Mouse (Mus musculus) testis, adult 2 months (tissue): Measurements from ENCODE around the gene Copg2. TPM values are rescaled to one million over a fixed set of nuclear protein-coding genes. Genes with fewer than 3 reads are reported as not detected.

Experiments used
- H3K27ac ChIP-seq: fragments of 200-500 bp; 2 replicates; pipeline ENCODE4 v1.5.1; 2012; ENCODE audit warnings: low read depth, low read length; ENCODE audit not compliant: control insufficient read depth, insufficient read depth
- H3K27me3 ChIP-seq: fragments of 200-500 bp; 2 replicates; pipeline ENCODE4 v1.6.1; 2012; ENCODE audit warnings: mild to moderate bottlenecking, low read length, moderate library complexity; ENCODE audit not compliant: control insufficient read depth, insufficient read depth
- H3K36me3 ChIP-seq: fragments of 200-500 bp; 2 replicates; pipeline ENCODE4 v1.6.1; 2012; ENCODE audit warnings: mild to moderate bottlenecking, low read length; ENCODE audit not compliant: control insufficient read depth, insufficient read depth
- H3K4me1 ChIP-seq: fragments of 200-500 bp; 2 replicates; pipeline ENCODE4 v1.6.1; 2012; ENCODE audit warnings: low read length; ENCODE audit not compliant: control insufficient read depth, insufficient read depth
- H3K4me3 ChIP-seq: fragments of 200-500 bp; 2 replicates; pipeline ENCODE4 v1.5.1; 2012; ENCODE audit warnings: low read depth, mild to moderate bottlenecking, low read length, moderate library complexity, mixed read lengths; ENCODE audit not compliant: control insufficient read depth
- CTCF ChIP-seq: fragments of 200-500 bp; IDR thresholded peaks from 2 replicates; pipeline ENCODE4 v1.5.1; 2012; ENCODE audit warnings: low read depth, mild to moderate bottlenecking, inconsistent platforms, low read length, moderate library complexity; ENCODE audit not compliant: control insufficient read depth, insufficient read depth, insufficient replicate concordance
- POLR2A ChIP-seq: fragments of 200-500 bp; IDR thresholded peaks from 2 replicates; pipeline ENCODE4 v1.6.1; 2012; ENCODE audit warnings: low read depth, mild to moderate bottlenecking, inconsistent platforms, low read length, moderate library complexity; ENCODE audit not compliant: control insufficient read depth
- polyA plus RNA-seq: library from polyadenylated mRNA; depleted of rRNA; stranded (reverse); fragments of >200 nt; gene quantifications from 2 replicates; pipeline ENCODE4 v1.2.3, GENCODE M21; 2012

The Copg2 gene
- polyA plus RNA-seq, 1 experiment, result 24.8 TPM

DNA sequence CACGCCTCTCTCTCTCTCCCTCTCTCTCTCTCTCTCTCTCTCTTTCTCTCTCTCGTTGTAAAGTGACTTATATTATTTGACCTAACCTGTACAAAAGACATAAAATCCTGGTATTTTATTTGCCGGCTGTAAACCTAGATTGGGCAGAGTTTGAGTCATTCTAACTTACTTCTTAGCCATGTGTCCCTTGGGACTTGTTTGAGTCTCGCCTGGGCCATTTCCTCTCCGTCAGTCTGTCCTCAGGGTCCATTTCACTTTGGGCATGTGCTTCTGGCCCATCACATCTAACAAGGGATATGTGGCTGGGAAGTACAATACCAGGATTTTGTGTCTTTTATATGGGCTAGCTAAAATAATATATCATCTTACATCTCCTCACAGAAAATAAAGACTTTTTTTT is 8.3 kb upstream of the Copg2 start:
- H3K4me1 ChIP-seq, result no peaks in the 10 kb centered on the region
- peak overlapping the region; percentile 60 for H3K4me3 ChIP-seq
- H3K36me3 ChIP-seq, result no peaks in the 10 kb centered on the region

DNA sequence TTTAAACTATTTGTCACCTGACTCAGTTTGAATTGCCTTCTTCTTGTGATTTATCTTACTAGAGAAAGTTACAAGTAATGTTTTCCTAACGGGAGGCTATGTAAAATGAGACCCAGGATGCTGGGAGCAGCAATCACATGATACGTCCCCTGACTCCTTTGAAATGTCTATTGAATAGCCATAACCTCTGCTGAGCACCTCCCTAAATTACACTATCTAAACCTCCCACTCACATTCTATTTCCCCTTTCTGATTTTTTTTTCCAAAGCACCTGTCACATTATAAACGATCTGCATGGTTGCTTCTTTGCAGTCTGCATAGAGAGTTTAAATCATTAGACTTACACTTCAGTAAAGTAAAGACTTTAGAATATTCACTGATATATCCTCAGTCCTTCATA is 7.4 kb upstream of the Copg2 start:
- TF ChIP-seq CTCF (no peak), POLR2A (no peak)
- Histone ChIP-seq H3K36me3 (no peaks in the 10 kb centered on the region), H3K4me1 (no peaks in the 10 kb centered on the region), H3K4me3 (no peak overlapping the region), H3K27ac (no peak overlapping the region), H3K27me3 (no peaks in the 10 kb centered on the region)

More for the DNA sequence above, 8.3 kb upstream of the Copg2 start:
- TF ChIP-seq CTCF (no peak), POLR2A (no peak)
- no peak overlapping the region for H3K27ac ChIP-seq
- no peaks in the 10 kb centered on the region for H3K27me3 ChIP-seq

DNA sequence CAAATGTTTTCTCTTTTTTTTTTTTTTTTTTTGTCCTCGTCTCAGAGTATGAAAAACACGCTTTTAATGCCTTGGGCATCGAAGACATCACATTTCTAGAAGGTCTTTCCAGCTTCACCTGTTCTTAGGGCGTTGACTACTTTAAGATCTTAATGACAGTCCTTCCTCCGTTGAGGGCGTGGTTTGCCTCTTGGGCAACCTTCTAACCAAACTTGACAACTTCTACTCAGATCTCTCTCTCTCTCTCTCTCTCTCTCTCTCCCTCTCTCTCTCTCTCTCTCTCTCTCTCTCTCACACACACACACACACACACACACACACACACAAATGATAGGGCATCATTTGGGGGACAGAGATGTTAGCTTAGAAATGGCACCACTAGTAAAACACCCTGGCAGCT is 926 bp upstream of the Copg2 start:
- H3K4me3 ChIP-seq, result no peak overlapping the region
- no peaks in the 10 kb centered on the region for H3K27me3 ChIP-seq
- H3K27ac ChIP-seq, result no peak overlapping the region
- no peak for TF ChIP-seq POLR2A
- no peaks in the 10 kb centered on the region for H3K36me3 ChIP-seq
- H3K4me1 ChIP-seq, result peaks cover 5% of the 10 kb centered on the region

DNA sequence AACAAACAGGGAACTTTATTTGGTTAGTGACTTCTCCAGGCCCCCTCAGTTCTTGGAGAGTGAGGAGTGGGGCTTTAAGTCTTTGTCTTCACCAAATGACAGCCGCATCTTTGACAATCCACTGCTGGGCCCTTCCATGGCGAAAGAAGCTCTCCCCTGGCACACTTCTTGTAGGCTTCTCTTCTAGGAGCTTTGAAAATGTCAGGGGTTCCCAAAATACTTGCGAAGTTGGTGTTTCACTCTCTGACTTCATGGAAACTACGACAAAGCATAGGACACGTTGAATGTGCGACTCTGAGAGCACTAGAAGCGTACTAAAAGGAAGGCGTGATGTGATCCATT is 363 bp upstream of the Copg2 start:
- TF ChIP-seq CTCF (no peak), POLR2A (no peak)
- Histone ChIP-seq H3K4me3 (peak overlapping the region; percentile 94), H3K36me3 (no peaks in the 10 kb centered on the region), H3K27ac (peak overlapping the region; percentile 19; the same call in 1 of the 2 replicates), H3K4me1 (peaks cover 5% of the 10 kb centered on the region), H3K27me3 (no peaks in the 10 kb centered on the region)

DNA sequence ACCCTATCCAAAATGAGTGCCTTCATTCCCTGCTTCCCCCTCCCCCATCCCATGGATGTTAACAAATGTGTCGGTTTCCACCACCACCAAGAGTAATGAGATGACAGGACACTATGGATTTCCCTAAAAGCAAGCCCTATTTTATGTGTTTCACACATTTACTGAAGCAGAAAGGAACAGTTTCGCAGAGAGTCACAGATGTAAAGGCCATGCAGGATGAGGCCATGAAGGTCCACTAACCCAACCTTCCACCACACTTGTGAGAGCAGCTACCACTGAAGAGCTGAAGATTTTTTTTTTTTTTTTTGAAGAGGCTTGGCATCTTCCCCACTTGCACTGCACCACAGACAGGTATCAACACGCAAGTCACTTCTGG is 787 bp downstream of the Copg2 start:
- Histone ChIP-seq H3K27me3 (no peaks in the 10 kb centered on the region), H3K27ac (peak overlapping the region; percentile 84), H3K4me1 (peaks cover 5% of the 10 kb centered on the region), H3K4me3 (peak overlapping the region; percentile 94), H3K36me3 (no peaks in the 10 kb centered on the region; the same call in 1 of the 2 replicates)
- no peak for TF ChIP-seq CTCF
- no peak for TF ChIP-seq POLR2A

DNA sequence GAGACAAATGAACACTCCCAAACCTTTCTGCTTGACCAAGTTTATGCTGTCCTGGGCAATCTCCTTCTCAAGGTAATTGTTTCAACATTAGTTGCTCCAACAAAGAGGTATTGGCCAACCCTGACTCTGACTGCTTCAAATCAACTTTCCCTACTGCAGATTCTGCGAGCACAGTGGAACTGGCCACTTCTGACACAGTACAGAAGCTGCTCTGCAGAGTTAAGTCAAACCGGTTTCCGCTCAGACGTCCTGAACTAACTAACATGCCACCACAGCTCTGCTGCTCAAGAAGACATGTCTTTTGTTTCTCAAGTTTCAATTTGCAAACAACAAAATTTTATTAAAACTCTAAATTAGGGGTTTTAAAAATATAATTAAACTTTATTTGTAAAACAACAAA is 3.5 kb downstream of the Copg2 start:
- Histone ChIP-seq H3K36me3 (no peaks in the 10 kb centered on the region; the same call in 1 of the 2 replicates), H3K27me3 (no peaks in the 10 kb centered on the region), H3K4me1 (peaks cover 5% of the 10 kb centered on the region), H3K27ac (no peak overlapping the region), H3K4me3 (no peak overlapping the region)
- TF ChIP-seq CTCF (no peak), POLR2A (no peak)

DNA sequence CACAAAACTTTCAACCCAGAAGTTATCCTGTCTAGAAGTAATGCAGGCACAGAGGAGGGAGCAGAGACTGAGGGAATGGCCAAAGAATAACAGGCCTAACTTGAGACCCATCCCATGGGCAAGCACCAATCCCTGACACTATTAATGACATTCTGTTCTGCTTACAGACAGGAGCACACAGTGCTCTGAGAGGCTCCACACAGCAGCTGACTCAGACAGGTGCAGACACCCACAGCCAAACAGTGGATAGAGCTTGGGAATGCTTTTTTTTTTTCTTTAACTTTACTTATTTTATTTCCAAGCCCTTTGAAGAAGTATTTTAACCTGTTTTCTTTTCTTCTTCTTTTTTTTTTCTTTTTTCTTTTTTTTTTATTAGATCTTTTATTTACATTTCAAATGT is 4.8 kb downstream of the Copg2 start:
- no peaks in the 10 kb centered on the region; the same call in 1 of the 2 replicates for H3K36me3 ChIP-seq

DNA sequence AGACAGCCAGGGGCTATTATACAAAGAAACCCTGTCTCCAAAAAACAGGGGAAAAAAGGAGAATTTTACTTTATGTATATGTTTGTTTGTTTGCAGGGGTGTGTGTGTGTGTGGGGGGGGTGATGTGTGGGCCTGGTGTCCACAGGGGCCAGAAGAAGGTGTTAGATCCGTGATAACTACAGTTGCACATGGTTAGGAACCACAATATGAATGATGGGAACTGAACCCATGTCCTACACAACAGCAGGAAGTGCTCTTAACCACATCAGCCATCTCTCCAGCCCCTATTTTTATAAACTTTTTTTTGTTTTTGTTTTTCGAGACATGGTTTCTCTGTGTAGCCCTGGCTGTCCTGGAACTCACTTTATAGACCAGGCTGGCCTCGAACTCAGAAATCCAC is 11.7 kb downstream of the Copg2 start:
- no peak overlapping the region for H3K4me3 ChIP-seq
- H3K27me3 ChIP-seq, result no peaks in the 10 kb centered on the region
- no peak for TF ChIP-seq POLR2A
- no peak overlapping the region for H3K27ac ChIP-seq
- H3K4me1 ChIP-seq, result no peaks in the 10 kb centered on the region
- H3K36me3 ChIP-seq, result no peaks in the 10 kb centered on the region

More for the DNA sequence above, 4.8 kb downstream of the Copg2 start:
- Histone ChIP-seq H3K27me3 (no peaks in the 10 kb centered on the region), H3K27ac (no peak overlapping the region), H3K4me1 (peaks cover 5% of the 10 kb centered on the region), H3K4me3 (no peak overlapping the region)
- TF ChIP-seq POLR2A (no peak), CTCF (no peak)
